Mouse (Mus musculus): Measurements from ENCODE around the gene Lrp6. TPM values are rescaled to one million over a fixed set of nuclear protein-coding genes. Genes with fewer than 3 reads are reported as not detected.

The Lrp6 gene
- 32.9 and 33.6 TPM in 2 replicates for polyA plus RNA-seq (2014; fragmentation: Nextera tagmentation; extraction: Ambion mirVana)

DNA sequence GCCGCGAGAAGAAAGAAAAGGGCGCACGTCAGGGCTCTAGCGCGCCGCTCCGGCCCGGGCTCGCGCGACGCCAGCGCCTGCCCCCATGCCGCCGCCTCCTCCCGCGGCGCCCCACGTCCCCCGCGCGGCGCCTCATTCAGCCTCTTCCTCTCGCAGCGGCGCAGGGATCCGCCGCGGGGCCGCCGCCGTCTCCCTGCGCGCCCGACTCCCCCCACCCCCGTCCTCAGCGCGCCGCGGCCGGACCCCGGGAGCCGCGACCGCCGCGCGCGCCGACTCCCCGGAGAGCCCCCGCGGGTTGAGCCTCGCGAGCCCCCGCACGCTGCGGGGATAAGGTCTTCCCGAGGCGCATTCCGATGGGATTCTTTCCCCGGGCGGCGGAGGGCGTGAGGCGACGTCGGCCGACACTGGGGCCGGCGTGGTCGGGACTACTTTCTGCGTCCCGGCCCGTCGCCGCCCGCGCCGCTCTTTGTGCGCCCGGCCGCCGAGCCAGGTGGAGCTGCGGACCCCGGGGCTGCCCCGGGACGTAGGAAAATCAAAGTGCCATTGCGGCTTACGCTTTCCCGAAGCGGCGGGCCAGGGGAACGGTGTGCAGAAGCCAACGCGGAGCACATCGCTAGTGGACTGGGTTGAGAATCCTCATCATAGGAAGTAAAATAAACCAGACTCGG is at the start of gene Lrp6:
Gene Lrp6, minus strand, starts transcription at position 148 of the 668 bp plus-strand sequence.
- Histone ChIP-seq H3K4me1 (ENCODE audit: control insufficient read depth, insufficient read depth, low read length) (no peaks in the 10 kb centered on the region; the same call in 1 of the 2 replicates), H3K4me3 (ENCODE audit: low read depth, low read length) (peak within 1 kb of the TSS; percentile 97), H3K4me2 (ENCODE audit: low read depth, low read length) (peak within 1 kb of the TSS; percentile 35), H3K9me3 (replicated peaks; ENCODE audit: control insufficient read depth, low read length) (no peaks in the 10 kb centered on the region), H3K9ac (replicated peaks; ENCODE audit: low read length) (peak within 1 kb of the TSS; percentile 100), H3K27me3 (ENCODE audit: control insufficient read depth, insufficient read depth, low read length) (no peaks in the 10 kb centered on the region), H3K27ac (replicated peaks; ENCODE audit: low read depth, low read length) (peak within 1 kb of the TSS; percentile 99), H3K36me3 (replicated peaks; ENCODE audit: control insufficient read depth, insufficient read depth, low read depth, low read length) (no peaks in the 10 kb centered on the region)
- ATAC-seq (replicated peaks; ENCODE audit: insufficient number of reproducible peaks, low FRiP score, low TSS enrichment, low read depth) (peak; percentile 90), DNase-seq (ENCODE audit: low spot score) (peak; percentile 93)
- under 1% methylated on average over 57 of the region's 99 CpGs for WGBS

DNA sequence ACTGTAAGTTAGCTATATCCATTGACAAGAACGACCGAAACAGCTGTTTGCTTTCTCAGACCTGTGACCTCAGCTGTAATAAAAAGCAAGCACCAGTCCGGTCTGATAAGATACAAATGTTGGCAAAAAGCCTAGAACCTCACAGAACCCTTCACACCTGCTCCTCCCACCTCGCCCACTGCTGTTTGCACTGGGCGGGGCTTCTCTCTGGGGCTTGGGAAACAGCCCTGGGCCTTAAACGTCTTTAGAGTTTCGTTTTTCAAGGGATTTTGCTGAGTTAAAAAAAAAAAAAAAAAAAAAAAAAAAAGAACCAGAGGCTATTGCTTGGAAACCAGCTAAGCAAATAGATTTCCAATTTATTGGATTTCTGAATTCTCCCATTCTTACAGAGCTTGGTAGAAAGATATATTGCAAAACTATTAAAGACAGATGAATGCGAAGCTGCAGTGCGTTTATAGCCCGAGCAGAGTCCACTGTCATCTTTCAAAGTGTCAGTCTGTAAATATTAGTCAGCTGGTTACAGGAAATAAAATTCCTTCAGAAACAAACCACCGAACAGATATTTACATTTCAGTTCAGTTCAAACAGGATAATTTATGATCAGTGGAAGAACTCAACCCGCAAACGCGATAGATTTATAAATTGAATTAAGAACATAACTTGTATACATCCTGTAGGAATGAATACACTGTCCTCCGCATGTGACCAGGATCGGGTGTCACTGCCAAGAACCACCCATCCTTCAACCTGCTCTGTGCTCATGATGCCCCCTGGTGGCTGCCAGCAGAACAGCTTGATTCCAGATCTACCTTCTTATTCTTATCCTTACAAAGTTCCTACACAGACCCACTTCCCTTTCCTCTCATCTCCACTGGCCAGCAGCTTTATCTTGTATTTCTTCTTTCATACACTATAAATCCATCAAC is 48.2 kb upstream of the Lrp6 start:
- no peak overlapping the region for H3K27ac ChIP-seq (replicated peaks; ENCODE audit: low read depth, low read length)
- H3K4me3 ChIP-seq (ENCODE audit: low read depth, low read length) = no peak overlapping the region
- no peak overlapping the region for H3K9ac ChIP-seq (replicated peaks; ENCODE audit: low read length)
- DNase-seq (ENCODE audit: low spot score) = peak; percentile 85
- no peaks in the 10 kb centered on the region for H3K36me3 ChIP-seq (replicated peaks; ENCODE audit: control insufficient read depth, insufficient read depth, low read depth, low read length)
- 0 out of 2 replicates have a peak, but pooled peaks have one; percentile 34 for ATAC-seq (replicated peaks; ENCODE audit: insufficient number of reproducible peaks, low FRiP score, low TSS enrichment, low read depth)
- H3K27me3 ChIP-seq (ENCODE audit: control insufficient read depth, insufficient read depth, low read length) = no peaks in the 10 kb centered on the region
- no peaks in the 10 kb centered on the region for H3K4me1 ChIP-seq (ENCODE audit: control insufficient read depth, insufficient read depth, low read length)
- WGBS = 23% methylated on average over 16 of the region's 16 CpGs
- H3K9me3 ChIP-seq (replicated peaks; ENCODE audit: control insufficient read depth, low read length) = no peaks in the 10 kb centered on the region
- no peak overlapping the region for H3K4me2 ChIP-seq (ENCODE audit: low read depth, low read length)

DNA sequence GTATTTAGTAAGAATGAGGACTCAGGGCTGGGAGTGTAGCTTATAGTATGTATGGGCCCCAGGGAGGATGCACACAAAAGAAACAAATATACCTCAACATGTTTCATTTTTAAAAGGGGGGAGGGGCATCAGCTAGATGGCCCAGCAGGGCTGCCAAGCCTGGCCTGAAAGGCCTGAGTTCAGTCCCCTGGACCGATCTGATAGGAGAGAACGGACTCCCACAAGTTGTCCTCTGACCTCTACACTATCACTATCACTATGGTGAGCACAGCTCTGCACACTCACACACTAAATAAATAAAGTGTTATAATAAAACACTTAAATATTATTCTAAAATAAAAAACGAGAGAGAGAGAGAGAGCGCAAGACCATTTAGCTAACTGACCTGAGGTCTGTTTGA is 47.6 kb upstream of the Lrp6 start:
- no peak overlapping the region for H3K4me3 ChIP-seq (ENCODE audit: low read depth, low read length)
- DNase-seq (ENCODE audit: low spot score) (no peak), ATAC-seq (replicated peaks; ENCODE audit: insufficient number of reproducible peaks, low FRiP score, low TSS enrichment, low read depth) (0 out of 2 replicates have a peak, but pooled peaks have one; percentile 46)
- H3K4me2 ChIP-seq (ENCODE audit: low read depth, low read length) = no peak overlapping the region
- H3K27ac ChIP-seq (replicated peaks; ENCODE audit: low read depth, low read length) = no peak overlapping the region
- H3K9me3 ChIP-seq (replicated peaks; ENCODE audit: control insufficient read depth, low read length) = no peaks in the 10 kb centered on the region
- no peaks in the 10 kb centered on the region for H3K27me3 ChIP-seq (ENCODE audit: control insufficient read depth, insufficient read depth, low read length)
- 79% methylated on average over 4 of the region's 4 CpGs for WGBS
- H3K4me1 ChIP-seq (ENCODE audit: control insufficient read depth, insufficient read depth, low read length) = no peaks in the 10 kb centered on the region
- H3K9ac ChIP-seq (replicated peaks; ENCODE audit: low read length) = no peak overlapping the region
- H3K36me3 ChIP-seq (replicated peaks; ENCODE audit: control insufficient read depth, insufficient read depth, low read depth, low read length) = no peaks in the 10 kb centered on the region

- ATAC-seq (replicated peaks; ENCODE audit: insufficient number of reproducible peaks, low FRiP score, low TSS enrichment, low read depth) (no peak), DNase-seq (ENCODE audit: low spot score) (no peak)
- 77% methylated on average over 13 of the region's 13 CpGs for WGBS
- Histone ChIP-seq H3K9ac (replicated peaks; ENCODE audit: low read length) (no peak overlapping the region), H3K4me1 (ENCODE audit: control insufficient read depth, insufficient read depth, low read length) (no peaks in the 10 kb centered on the region), H3K4me2 (ENCODE audit: low read depth, low read length) (no peak overlapping the region), H3K9me3 (replicated peaks; ENCODE audit: control insufficient read depth, low read length) (no peaks in the 10 kb centered on the region), H3K4me3 (ENCODE audit: low read depth, low read length) (no peak overlapping the region), H3K27me3 (ENCODE audit: control insufficient read depth, insufficient read depth, low read length) (no peaks in the 10 kb centered on the region), H3K36me3 (replicated peaks; ENCODE audit: control insufficient read depth, insufficient read depth, low read depth, low read length) (no peaks in the 10 kb centered on the region), H3K27ac (replicated peaks; ENCODE audit: low read depth, low read length) (no peak overlapping the region)
Observed at GRCm38 (mm10) chr6:134611896-134612295, 45.1 kb upstream of the Lrp6 start.

DNA sequence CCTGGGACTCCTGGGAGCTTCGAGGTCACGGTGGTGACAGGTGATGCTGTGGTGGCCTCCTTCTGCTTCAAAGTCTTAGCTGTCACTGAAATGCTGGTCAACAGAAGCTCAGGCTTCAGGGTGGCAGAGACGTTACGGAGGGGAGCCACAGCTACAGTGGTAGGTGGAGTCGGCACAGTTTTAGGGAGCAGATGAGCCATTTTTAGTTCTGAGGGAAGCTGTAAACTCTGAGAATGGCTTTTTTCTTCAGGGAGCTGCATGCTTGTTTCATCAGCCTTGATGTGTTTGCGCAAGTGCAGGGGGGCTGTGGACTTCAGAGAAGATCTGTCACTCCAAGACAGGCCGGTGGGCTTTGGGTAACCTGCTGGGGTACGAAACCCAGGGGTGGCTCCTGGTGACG is 43.6 kb upstream of the Lrp6 start:
- no peak for ATAC-seq (replicated peaks; ENCODE audit: insufficient number of reproducible peaks, low FRiP score, low TSS enrichment, low read depth)

GRCm38 (mm10) chr6:134606949-134607746 is 40.4 kb upstream of the Lrp6 start:
- DNase-seq (ENCODE audit: low spot score) (peak; percentile 73), ATAC-seq (replicated peaks; ENCODE audit: insufficient number of reproducible peaks, low FRiP score, low TSS enrichment, low read depth) (no peak; the same call in 1 of the 2 replicates)
- Histone ChIP-seq H3K4me2 (ENCODE audit: low read depth, low read length) (no peak overlapping the region), H3K27ac (replicated peaks; ENCODE audit: low read depth, low read length) (peak overlapping the region; percentile 28; the same call in 1 of the 2 replicates), H3K27me3 (ENCODE audit: control insufficient read depth, insufficient read depth, low read length) (no peaks in the 10 kb centered on the region), H3K36me3 (replicated peaks; ENCODE audit: control insufficient read depth, insufficient read depth, low read depth, low read length) (no peaks in the 10 kb centered on the region), H3K9me3 (replicated peaks; ENCODE audit: control insufficient read depth, low read length) (no peaks in the 10 kb centered on the region), H3K9ac (replicated peaks; ENCODE audit: low read length) (no peak overlapping the region), H3K4me1 (ENCODE audit: control insufficient read depth, insufficient read depth, low read length) (no peaks in the 10 kb centered on the region), H3K4me3 (ENCODE audit: low read depth, low read length) (no peak overlapping the region)
- WGBS = 51% methylated on average over 9 of the region's 9 CpGs

More for the DNA sequence above, 43.6 kb upstream of the Lrp6 start:
- H3K9ac ChIP-seq (replicated peaks; ENCODE audit: low read length) = no peak overlapping the region
- no peaks in the 10 kb centered on the region for H3K4me1 ChIP-seq (ENCODE audit: control insufficient read depth, insufficient read depth, low read length)
- no peak overlapping the region for H3K4me2 ChIP-seq (ENCODE audit: low read depth, low read length)
- no peak overlapping the region for H3K4me3 ChIP-seq (ENCODE audit: low read depth, low read length)
- H3K27ac ChIP-seq (replicated peaks; ENCODE audit: low read depth, low read length) = no peak overlapping the region
- H3K27me3 ChIP-seq (ENCODE audit: control insufficient read depth, insufficient read depth, low read length) = no peaks in the 10 kb centered on the region
- WGBS = 86% methylated on average over 9 of the region's 9 CpGs
- H3K9me3 ChIP-seq (replicated peaks; ENCODE audit: control insufficient read depth, low read length) = no peaks in the 10 kb centered on the region
- DNase-seq (ENCODE audit: low spot score) = no peak
- no peaks in the 10 kb centered on the region for H3K36me3 ChIP-seq (replicated peaks; ENCODE audit: control insufficient read depth, insufficient read depth, low read depth, low read length)

- Histone ChIP-seq H3K27me3 (ENCODE audit: control insufficient read depth, insufficient read depth, low read length) (no peaks in the 10 kb centered on the region), H3K36me3 (replicated peaks; ENCODE audit: control insufficient read depth, insufficient read depth, low read depth, low read length) (no peaks in the 10 kb centered on the region), H3K9ac (replicated peaks; ENCODE audit: low read length) (no peak overlapping the region), H3K4me1 (ENCODE audit: control insufficient read depth, insufficient read depth, low read length) (no peaks in the 10 kb centered on the region), H3K27ac (replicated peaks; ENCODE audit: low read depth, low read length) (peak overlapping the region; percentile 28; the same call in 1 of the 2 replicates), H3K4me2 (ENCODE audit: low read depth, low read length) (no peak overlapping the region), H3K9me3 (replicated peaks; ENCODE audit: control insufficient read depth, low read length) (no peaks in the 10 kb centered on the region), H3K4me3 (ENCODE audit: low read depth, low read length) (no peak overlapping the region)
- ATAC-seq (replicated peaks; ENCODE audit: insufficient number of reproducible peaks, low FRiP score, low TSS enrichment, low read depth) (no peak), DNase-seq (ENCODE audit: low spot score) (no peak)
- WGBS = 41% methylated on average over 6 of the region's 6 CpGs
Observed at GRCm38 (mm10) chr6:134606540-134606939, 39.8 kb upstream of the Lrp6 start.
